Mouse (Mus musculus) WW6 (cell line): ENCODE results near the gene Cdk5rap3.

Source experiments
- DNase-seq: peaks from one replicate; pipeline ENCODE4 v3.0.0-alpha.2; 2013; ENCODE audit warnings: low read depth, low spot score

The Cdk5rap3 gene

GRCm38 (mm10) chr11:96861446-96861845 lies 54.9 kb downstream of the Cdk5rap3 start:
- no peak for DNase-seq

GRCm38 (mm10) chr11:96860564-96860963 lies 55.7 kb downstream of the Cdk5rap3 start:
- DNase-seq: no peak

- DNase-seq: no peak
Observed at GRCm38 (mm10) chr11:96859635-96860034, 56.7 kb downstream of the Cdk5rap3 start.

GRCm38 (mm10) chr11:96857446-96857845 lies 58.9 kb downstream of the Cdk5rap3 start:
- no peak for DNase-seq
